Mouse (Mus musculus) brain, embryonic 18.5 days (tissue): ENCODE measurements around the gene Mad1l1.

Experiments
- DNase-seq: peaks from one replicate; pipeline ENCODE4 v3.0.0-alpha.2; 2012; ENCODE audit warnings: low read depth, low spot score

Gene Mad1l1

DNA sequence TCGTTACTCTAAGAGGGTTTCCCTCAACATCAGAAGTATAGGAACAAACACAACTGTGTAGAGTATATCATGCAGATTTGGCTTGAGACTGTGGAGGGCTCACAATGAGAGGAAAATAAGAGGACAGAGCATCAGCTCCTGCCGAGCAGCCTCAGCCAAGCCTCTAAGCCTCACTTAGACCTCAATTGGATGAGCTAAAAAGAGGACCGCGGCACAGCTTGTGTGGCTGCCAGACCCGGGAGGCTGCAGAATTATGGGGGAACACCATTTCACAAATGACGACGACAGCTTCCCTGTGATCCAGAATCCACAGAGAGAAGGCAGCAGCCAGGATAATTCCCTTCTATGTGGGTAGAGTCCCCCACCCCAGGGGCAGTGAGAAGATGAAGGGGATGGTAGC lies 138.0 kb downstream of the Mad1l1 start:
- no peak for DNase-seq

DNA sequence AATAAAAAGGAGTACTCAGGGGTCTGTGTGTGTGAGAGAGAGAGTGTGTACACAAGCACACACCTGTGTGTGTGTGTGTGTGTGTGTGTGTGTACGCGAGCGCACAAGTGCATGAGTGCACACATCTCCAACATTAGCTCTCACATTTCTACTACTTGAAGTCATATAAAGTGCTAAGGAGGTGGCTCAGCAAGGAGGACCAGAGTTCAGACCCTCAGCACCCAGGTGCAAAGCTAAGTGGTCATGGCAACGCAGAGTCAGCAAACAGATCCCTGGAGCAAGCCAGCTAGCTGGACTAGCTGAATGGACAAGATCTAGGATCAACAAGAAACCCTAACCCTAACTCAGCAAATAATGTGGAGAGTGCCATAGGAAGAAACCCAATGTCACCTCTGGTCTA lies 139.0 kb downstream of the Mad1l1 start:
- DNase-seq = no peak

DNA sequence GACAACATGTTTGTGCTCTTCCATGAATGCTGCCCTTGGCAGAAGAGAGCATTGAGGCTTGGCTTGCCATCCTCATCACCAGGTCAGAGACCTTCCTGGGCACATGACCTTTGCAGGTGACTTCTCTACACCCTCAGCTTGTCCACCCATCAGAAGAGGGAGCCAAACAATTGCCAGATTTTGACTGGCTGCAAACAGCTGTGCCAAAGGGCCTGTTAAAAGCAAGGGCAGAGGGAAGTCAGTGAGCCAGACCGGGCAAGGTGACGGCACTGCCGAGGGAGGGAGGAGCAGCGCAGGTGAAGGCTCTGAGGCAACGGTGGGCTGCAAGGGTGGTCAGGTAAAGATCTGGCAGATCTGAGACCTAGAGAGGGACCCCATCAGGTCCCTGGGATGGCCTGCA lies 141.3 kb downstream of the Mad1l1 start:
- DNase-seq = no peak

DNA sequence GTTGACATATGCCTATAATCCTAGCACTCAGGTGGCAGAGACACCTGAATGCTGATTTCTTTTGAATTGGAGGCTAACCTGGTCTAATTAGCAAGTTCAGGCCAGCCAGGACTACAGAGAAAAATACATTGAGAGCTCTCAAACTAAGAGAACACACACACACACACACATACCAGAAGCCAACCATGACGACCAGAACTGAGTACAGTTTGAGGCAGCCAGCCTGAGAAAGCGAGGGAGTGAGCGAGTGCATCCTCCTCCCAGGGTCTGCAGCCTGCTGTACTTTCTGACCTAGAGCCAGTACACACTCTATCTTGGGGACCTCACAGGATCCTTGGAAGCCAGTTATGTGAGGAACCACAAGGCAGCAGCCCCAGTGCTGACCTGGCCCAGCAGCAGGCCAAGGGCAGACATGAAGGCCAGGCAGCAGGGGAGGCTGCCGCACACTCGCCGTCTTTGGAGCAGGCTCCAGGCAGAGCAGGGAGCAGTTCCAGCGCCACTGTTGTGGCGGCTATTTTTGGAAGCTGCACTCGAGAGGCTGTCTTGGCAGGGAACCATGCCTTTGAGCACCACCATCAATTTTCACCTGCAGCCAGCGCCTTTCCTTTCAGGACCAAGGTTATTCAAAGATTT lies 143.2 kb downstream of the Mad1l1 start:
- no peak for DNase-seq

DNA sequence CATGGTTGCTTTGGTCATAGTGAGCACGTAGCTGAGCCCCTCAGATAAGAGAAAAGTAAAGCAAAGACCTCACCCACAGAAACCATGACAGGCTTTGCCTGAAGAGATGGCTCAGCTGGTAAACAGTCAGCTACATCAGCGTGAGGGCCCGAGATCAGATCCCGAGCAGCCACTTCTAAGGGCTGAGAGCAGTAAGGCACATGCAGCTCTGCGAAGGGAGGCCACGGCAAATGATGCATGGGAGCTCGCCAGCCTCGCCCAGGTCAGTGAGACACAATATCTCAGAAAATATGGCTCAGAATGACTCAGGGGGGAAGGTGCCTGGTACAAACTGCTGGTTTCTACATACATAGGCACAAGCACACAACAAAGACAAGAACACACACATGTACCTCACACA lies 143.8 kb downstream of the Mad1l1 start:
- DNase-seq = no peak

DNA sequence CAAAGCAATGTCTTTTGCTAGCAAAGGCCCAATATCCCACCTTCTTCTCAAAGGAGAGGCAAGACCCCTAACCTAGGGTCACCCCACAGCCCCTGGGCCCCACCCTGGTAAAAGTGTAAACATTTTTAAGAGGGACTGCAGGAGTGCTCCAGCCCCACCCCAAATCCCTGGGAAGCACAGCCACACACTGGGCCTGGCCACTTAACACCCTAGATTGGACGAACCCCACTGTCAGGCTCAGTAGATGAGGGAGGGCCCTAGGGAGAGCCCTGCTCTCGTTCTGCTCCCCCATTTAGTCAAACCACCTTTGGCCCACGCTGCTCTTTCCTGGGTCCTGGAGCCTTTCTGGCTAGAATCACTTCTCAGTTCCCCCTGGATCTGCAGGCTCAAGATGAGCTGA lies 145.0 kb downstream of the Mad1l1 start:
- no peak for DNase-seq

DNA sequence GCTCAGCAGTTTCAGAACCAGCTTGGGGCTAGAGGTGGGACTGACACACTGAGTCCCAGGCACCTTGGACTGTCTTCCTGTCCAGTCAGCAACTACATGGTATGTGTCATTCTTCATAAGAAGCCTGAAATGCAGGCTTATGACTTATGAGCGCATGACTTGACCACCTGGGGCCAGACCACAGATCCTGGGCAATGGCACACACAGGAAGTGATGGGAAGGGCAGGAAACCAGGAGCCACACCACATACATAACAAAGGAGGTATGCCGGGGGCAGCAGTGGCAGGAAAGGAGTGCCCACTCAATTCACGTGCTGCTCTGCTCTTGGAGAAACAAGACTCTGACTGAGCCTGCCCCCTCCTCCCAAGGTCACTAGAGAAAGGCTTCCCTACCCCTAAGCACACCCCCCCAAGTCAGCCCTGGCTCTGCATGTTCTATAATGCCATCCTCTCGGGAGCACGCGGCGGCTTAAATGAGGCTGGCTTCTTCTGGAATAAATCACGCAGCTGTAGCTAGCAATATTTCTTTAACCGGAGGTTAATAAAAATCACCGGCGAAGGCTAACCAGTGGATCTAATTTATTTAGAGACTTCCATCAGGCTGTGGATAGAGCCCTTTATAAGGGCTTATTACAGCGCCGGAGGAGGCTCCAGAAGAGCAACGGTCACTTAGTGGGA lies 146.4 kb downstream of the Mad1l1 start:
- DNase-seq = no peak

DNA sequence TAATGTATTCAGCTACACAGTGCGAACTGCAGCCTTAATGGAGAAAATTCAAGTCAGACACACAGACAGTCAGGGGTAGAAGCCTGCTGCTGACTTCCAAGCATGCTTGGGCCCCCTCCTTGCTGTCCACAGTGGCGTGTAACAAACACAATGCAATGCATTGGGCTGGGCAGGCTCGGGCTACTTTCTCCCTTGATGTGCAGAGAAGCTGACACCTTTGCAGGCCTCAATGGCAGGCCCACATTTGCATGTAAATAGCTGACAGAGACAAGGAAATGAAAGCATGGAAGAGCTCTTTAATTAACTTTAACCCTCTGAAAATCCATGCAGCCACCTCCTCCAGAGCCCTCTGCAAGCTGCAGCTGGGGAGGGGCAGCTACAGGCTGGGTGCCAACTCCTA lies 147.3 kb downstream of the Mad1l1 start:
- DNase-seq = no peak

DNA sequence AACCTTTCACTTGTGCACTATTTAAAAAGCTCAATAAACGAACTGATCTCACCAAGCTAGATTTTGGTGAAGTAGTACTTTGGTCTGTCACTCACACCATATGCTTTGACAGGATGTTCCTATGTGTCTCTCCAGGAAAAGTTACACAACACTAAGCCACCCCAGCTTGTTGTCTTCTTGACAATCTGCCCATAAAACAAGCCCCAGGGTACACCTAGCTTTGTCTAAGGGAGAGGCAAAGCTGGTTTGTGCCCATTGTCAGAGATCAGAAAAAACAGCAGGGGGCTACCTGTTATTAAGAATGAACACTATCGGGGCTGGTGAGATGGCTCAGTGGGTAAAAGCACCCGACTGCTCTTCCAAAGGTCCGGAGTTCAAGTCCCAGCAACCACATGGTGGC lies 148.2 kb downstream of the Mad1l1 start:
- DNase-seq = no peak

DNA sequence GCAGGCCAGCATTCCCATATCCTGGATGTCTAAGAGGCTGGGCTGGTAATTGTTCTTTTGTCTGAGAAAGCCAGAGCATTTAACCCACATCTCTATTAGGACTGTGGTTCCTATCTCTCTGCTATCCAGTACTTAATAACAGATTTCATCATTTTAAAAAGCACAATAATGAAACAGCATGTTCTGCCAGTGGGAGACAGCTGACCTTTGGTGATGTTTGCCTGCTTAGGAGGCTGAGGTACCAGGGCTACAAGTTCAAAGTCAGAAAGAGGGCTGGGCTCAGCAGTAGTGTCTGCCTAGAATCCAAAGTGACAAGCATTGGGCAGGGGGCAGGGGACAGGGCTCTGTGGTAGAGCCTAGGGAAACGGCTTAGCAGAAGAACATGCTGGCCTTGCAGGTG lies 149.6 kb downstream of the Mad1l1 start:
- DNase-seq = no peak

DNA sequence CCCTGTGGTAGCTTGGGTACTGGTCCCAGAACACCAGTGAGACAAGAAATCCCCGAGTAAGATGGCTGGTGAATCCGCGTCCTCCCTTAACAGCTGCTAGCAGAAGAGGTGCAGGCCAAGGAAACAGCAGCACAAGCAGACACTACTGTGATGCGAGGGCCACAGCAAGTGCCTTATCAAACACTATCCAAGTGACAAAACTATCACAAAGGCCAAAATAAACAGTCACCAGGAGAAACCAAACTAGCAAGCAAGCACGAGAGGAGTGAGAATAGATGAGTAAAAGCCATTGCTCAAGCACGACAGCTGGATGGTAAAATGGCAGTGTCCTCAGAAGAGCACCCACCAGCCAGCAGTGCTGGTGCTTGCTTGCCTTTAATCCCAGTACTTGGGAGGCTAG lies 153.8 kb downstream of the Mad1l1 start:
- DNase-seq = no peak

DNA sequence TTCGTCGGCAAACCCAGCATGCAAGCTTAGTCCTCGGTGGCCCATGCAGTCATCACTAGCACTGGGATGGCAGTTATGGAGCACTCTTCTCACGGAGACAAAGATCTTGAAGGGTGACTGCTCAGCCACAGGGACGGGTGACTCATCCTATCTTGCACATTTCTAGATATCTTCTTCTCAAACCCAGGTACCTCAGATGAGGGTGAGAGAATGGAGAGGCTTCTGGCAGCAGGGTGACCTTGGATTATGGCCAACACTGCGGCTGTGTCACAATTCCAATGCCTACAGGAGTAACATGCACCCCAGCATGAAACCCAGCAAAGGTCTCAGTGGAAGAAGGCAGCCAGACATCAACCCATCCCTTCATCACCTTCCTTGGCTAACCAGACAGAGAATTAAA lies 154.3 kb downstream of the Mad1l1 start:
- DNase-seq = no peak

DNA sequence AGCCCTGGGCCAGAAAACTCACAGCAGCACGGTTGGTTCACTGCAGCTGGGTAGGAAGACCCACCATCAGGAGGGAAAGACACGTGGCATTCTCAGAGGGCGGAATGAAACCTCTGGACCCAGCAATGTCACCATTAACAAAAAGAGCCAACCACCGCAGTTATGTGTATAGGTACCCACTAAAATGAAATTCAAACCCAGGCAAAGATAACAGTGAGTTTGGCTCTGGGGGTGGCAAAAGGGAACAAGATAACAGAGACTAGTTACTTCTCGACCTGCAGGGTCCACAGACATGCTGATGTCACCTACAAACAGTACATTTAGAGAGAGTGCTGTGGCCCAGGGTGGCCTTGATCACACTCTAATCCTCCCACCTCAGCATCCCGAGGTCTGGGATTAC lies 157.4 kb downstream of the Mad1l1 start:
- no peak for DNase-seq

DNA sequence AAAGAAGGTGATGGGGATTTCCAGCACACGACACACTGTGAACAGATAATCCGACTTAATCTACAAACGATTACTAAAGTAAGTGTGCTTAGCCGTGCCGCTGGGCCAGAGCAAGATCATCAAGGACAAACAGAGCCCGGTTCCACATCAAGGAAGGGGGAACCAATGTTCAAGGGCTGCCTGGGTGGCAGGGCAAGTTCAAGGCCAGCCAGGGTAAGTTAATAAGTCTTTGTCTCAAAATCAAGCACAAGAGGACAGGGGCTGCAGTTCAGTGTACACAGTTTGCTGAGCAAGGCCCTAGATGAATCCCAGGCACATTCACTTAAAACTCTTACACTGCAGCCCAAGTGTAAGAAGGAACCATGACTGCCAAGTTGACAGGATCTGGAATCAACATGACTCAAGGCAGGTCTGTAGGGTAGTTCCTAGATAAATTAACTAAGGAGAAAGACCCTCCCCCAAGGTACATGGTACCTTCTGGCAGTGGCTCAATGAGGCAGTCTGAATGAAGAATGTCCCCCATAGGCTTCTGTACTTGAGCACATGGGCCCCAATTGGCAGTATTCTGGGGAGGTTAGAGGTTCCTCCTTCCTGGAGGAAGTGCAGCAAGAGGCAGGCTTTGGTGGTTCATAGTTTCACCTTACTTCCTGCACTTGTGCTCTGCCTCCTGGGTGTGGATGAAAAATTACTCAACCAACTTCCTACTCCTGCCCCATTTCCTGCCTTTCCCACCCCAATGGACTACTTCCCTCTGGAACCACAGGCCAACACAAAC lies 159.1 kb downstream of the Mad1l1 start:
- DNase-seq = no peak

DNA sequence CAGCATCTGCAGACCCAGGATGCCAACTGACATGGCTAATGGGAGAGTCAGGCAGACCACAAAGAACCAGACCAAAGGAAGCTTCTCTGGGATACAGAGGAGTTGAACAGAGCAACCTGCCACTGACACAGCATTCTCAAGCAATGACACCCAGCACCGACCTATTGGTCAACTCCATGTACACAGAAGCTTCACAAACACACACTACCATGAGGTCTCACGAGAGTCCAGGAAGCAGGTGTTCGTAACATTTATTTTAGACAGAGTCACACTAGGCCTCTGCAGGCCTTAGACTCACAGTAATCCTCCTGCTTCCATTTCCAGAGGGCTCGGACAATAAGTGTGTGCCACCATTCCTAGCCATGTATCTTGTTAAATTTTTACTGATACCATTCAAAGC lies 162.3 kb downstream of the Mad1l1 start:
- no peak for DNase-seq

DNA sequence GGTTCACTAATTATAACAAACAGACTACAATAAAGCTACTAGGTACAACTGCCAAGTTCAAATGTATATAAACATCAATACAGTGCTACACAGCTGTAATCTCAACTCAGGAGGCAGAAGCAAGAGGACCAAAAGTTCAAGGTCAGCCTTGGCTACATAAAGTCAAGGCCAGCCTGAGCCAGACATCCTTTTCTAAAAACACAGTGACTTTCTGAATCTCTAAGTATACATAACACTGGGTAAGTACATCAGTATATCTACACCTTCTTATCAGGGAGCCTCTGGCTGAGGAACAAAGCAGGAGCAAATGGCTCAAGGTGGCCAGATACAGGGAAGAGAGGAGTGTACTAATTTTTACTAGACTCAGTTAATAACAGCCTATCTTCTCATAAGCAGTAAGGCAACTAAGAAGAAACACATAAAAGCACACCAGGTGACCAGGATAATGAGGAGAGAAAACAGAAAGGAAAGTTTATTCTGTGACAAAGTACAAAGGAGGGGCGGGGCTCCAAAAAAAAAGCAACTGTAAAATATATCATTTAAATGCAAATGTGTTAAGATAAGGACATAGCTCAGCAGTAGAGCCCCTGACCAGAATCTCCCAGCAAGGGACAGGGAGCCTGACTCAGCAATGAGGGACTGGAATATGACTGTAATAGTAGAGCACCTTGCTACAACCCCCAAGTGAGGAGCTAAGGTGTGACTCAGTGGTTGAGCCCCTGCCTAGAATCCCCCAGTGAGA lies 163.3 kb downstream of the Mad1l1 start:
- DNase-seq = no peak

DNA sequence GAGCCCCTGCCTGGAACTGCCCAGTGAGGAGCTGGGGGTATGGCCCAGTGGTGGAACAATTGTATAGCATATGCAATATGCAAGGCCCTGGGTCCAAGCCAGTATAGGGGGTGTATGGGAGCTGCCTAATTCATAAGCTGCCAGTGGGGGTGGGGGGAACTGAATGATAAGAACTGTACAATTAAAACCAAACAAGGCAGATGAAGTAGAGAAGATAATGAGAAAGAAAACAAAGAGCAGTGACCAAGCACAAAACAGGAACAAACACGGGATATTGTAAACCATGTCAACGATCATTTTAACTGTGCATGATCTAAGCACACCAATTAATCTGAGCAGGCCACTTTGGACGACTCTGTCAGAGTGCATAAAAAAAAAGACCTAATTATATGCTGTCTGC lies 167.2 kb downstream of the Mad1l1 start:
- no peak for DNase-seq

DNA sequence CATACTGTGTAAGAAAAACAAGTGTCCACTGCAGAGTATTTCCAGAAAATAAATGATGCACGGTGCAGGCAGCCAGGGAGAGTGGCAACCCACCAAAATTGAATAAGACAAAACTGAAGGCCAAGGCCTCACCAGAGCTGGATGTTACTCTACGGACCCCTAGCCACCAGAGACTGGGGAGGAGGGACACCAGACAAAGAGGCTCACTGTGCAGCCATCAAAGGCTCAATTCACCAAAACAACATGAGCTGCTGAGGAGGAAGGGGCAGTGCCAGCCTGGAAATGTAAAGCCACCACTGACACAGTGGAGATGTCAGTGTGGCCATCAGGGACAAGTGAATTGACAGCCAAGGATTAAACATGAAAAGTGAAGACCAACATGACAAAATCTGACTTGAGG lies 169.5 kb downstream of the Mad1l1 start:
- no peak for DNase-seq

DNA sequence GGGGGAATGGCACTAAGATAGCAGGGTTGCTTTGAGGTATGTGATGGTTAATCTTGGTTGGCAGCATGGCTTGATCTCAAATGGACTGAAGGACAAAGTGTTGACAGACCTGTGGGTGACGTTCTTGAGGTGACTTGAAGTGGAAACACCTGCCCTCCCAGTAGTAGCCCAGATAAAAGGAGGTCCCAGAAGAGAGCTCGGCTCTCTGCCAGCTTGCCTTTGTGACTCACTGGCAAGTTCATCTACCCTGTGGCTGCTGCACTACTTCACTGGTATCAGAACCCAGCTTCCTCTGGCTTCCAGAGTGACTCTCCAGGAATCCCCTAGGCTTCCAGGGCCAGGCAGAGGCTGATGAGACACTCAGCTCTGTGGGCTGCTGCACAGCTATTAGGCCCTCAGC lies 170.2 kb downstream of the Mad1l1 start:
- no peak for DNase-seq

DNA sequence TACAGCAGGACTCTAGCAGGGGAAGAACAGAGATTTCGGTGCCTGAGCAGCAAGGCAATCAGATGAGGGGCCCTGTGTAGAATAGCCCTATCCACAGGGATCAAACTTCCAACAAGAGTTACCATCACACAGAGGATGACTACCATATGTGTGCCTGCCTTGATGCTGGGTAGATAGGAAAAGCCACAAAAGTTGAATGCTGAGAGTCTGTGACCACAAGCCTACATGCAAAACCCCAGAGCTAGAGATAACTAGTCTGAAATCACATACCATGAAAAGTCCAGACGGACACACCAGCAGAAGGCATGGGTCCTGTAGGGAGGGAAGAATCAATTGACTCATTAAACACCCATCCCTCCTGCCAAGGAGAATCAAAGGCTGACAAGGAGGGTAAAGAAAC lies 170.7 kb downstream of the Mad1l1 start:
- DNase-seq = no peak

DNA sequence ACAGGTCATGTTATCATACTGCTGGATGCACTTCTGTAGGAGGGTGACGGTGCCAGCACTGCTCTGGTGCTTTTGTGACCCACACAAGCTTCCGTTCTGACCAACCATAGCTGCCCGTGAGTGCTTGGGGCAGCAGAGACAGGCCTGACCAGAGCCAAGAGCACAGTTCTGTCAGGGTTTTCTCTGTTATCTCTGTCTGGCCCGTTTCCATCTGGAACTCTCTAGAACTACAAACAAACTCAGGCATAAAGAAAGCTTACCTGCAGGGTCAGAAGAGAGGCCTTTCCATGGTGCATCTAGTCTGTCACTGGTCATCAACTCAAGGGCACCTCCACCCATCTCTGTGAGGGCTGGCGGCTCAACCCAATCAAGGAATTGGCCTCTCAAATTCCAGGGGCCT lies 171.2 kb downstream of the Mad1l1 start:
- DNase-seq = no peak

DNA sequence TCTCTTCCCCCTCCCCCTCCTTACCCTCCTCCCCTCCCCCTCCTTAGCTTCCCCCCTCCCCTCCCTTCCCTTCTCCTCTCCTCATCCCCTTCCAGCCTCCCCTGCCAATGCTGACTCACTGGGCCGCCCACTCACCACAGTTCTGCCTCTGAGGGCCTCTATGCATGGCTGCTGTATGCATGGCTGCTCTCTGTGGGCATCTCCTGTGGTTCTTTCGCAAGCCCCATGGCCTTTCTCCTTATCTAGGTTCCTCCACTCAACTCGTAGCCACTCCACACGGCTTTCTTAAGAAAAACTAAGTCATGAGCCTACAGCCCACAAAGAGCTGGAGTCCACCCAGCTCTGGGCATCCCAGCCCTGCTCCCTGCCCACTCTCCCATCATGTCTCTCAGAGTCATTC lies 172.1 kb downstream of the Mad1l1 start:
- DNase-seq = no peak
